Mouse (Mus musculus) olfactory bulb, adult 2 months (tissue): ENCODE measurements around the gene Tprkb.

Experiments
- CTCF ChIP-seq: fragments of 200-500 bp; IDR thresholded peaks from 2 replicates; pipeline ENCODE4 v1.5.1; 2012; ENCODE audit warnings: low read depth, mild to moderate bottlenecking, low read length, moderate library complexity; ENCODE audit not compliant: insufficient read depth
- POLR2A ChIP-seq: fragments of 200-500 bp; IDR thresholded peaks from 2 replicates; pipeline ENCODE4 v1.6.1; 2012; ENCODE audit warnings: mild to moderate bottlenecking, low read depth, low read length, moderate library complexity; ENCODE audit not compliant: insufficient read depth

- no peak for TF ChIP-seq POLR2A
- no peak for TF ChIP-seq CTCF
Measured at GRCm38 (mm10) chr6:85935646-85936045, 24.0 kb downstream of the Tprkb start.
